Mouse (Mus musculus) heart, embryonic 16.5 days (tissue): ENCODE measurements around the gene Mmp25. TPM values are rescaled to one million over a fixed set of nuclear protein-coding genes. Genes with fewer than 3 reads are reported as not detected.
"Not testable (repeated sequence)": the region's sequence is repeated elsewhere in the genome, so short reads cannot be mapped to it uniquely, and the experiment has no call there.

Experiments
- ATAC-seq: fragments of 200-750 bp; cut with Nextera tagmentation; replicated peaks from 2 replicates; pipeline ENCODE4 v1.8.0; 2017; ENCODE audit warnings: moderate number of reproducible peaks; ENCODE audit not compliant: insufficient read depth, low FRiP score; ENCODE audit errors: extremely low read depth
- H3K27ac ChIP-seq: fragments of 300-500 bp; sonication (generic); 2 replicates; pipeline ENCODE4 v1.5.1; 2014; ENCODE audit warnings: mild to moderate bottlenecking, low read length, control low read depth, moderate library complexity
- H3K27me3 ChIP-seq: fragments of 300-500 bp; sonication (generic); 2 replicates; pipeline ENCODE4 v1.6.1; 2014; ENCODE audit warnings: low read length, mixed read lengths; ENCODE audit not compliant: control insufficient read depth, insufficient read depth
- H3K36me3 ChIP-seq: fragments of 300-500 bp; sonication (generic); 2 replicates; pipeline ENCODE4 v1.6.1; 2014; ENCODE audit not compliant: control insufficient read depth, insufficient read depth
- H3K4me1 ChIP-seq: fragments of 300-500 bp; sonication (generic); 2 replicates; pipeline ENCODE4 v1.6.1; 2014; ENCODE audit warnings: low read length, mixed read lengths; ENCODE audit not compliant: control insufficient read depth, insufficient read depth
- H3K4me2 ChIP-seq: fragments of 300-500 bp; sonication (generic); 2 replicates; pipeline ENCODE4 v1.6.1; 2014; ENCODE audit warnings: low read depth, mild to moderate bottlenecking, control low read depth, low read length
- H3K4me3 ChIP-seq: fragments of 300-500 bp; sonication (generic); 2 replicates; pipeline ENCODE4 v1.5.1; 2014; ENCODE audit warnings: mild to moderate bottlenecking, control low read depth, low read length
- H3K9ac ChIP-seq: fragments of 300-500 bp; sonication (generic); 2 replicates; pipeline ENCODE4 v1.6.1; 2014; ENCODE audit warnings: low read length, control low read depth
- H3K9me3 ChIP-seq: fragments of 300-500 bp; sonication (generic); replicated peaks from 2 replicates; pipeline ENCODE4 v1.6.1; 2016; ENCODE audit warnings: low read length; ENCODE audit not compliant: control insufficient read depth
- WGBS: fragments of 180-500 bp; shearing (Covaris S2); extraction: QIAGEN DNeasy Blood & Tissue Kit; methylation state at CpG from one replicate; pipeline ENCODE4 v1.1.7; 2014; 5-methylcytosine and 5-hydroxymethylcytosine counted together
- polyA plus RNA-seq: library from polyadenylated mRNA; unstranded; fragments of >200 nt; fragmentation: Nextera tagmentation; extraction: Ambion mirVana; gene quantifications from 2 replicates; pipeline ENCODE4 v1.2.1, GENCODE M21; 2015

Gene Mmp25
- polyA plus RNA-seq, 1 experiment from 2014 or later: 0.25 TPM

DNA sequence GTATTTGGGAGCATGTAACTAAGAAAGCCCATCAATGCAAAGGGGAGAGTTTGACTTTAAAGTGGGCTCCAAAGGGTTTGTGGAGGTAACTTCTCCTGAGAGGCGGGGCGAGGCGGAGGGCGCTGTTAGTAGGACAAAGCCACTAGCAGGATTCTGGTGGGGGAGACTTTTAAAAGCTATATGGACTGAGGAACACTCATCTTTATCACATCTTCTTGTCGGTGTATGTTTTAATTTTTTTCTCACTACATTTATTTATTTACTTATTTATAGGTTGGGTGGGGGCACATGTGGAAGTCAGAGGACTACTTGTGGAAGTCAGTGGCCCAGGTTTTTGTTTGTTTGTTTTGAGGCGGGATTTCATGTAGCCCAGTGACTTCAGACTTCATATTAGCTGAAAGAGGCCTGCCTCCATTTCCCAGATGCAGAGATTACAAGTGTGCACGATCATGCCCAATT lies 45.4 kb downstream of the Mmp25 start:
- H3K9me3 ChIP-seq: no peaks in the 10 kb centered on the region
- peak overlapping the region; percentile 88 for H3K27ac ChIP-seq
- no peaks in the 10 kb centered on the region for H3K36me3 ChIP-seq
- WGBS: 22% methylated on average over 7 of the region's 7 CpGs
- no peaks in the 10 kb centered on the region for H3K27me3 ChIP-seq
- H3K4me3 ChIP-seq: peak overlapping the region; percentile 64
- ATAC-seq: 0 out of 2 replicates have a peak, but pooled peaks have one; percentile 1
- H3K4me1 ChIP-seq: peaks cover 13% of the 10 kb centered on the region
- peak overlapping the region; percentile 71 for H3K9ac ChIP-seq
- H3K4me2 ChIP-seq: peak overlapping the region; percentile 91

DNA sequence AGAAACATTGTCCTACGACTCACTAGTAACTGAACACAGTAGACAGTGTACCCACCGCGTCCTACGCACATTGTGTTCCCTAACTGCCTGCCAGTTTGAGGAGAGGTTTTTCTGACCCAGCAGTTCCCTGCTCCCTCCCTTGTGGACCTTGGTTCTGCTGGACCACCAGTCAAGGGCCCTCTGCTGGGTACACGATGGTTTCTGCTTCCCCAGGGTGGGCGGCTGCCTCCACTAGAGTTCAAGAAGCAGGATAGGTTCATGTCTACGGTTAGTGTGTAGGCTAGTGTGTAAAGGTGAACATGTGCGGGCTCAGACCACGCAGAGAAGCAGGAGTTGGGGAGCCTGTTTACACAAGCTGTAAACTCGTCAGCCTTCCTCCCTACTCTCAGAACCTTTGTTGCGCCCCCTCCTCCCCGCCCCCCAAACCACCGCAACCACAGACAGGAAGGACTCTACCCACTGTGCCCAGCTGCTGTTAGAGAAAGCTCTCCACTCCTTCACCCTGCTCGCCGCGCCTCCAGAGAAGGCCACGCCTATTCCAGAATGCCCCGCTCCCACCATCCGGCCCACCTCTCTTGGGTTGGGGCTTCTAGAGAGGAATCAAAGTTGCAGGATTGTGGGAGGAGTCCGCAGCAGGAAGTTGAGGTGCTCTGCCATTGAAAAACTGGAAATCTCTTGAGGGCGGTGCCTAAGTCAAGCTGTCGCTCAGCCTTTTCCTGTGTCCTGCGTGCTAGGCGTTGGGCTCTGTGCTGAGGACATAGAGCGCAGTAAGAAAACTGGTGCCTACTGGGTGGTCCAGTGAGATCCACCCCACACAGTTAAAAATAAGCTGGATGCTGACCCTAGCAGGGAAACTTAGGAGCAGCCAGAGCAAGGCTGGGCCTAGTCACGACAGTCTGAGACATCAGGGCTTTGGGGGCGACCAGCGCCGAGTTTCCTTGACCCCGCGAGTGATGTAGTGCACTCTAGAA lies 46.2 kb downstream of the Mmp25 start, which contains the start of gene Zfp13:
Zfp13 (minus strand) TSS at position 906 of the 971 bp plus-strand sequence.
- WGBS: 6% methylated on average over 31 of the region's 31 CpGs
- no peaks in the 10 kb centered on the region for H3K27me3 ChIP-seq
- H3K9me3 ChIP-seq: no peaks in the 10 kb centered on the region
- H3K4me2 ChIP-seq: peak within 1 kb of the TSS; percentile 91
- peak within 1 kb of the TSS; percentile 88 for H3K27ac ChIP-seq
- peaks cover 13% of the 10 kb centered on the region for H3K4me1 ChIP-seq
- no peaks in the 10 kb centered on the region for H3K36me3 ChIP-seq
- peak; percentile 96 for ATAC-seq
- H3K9ac ChIP-seq: peak within 1 kb of the TSS; percentile 71
- H3K4me3 ChIP-seq: peak within 1 kb of the TSS; percentile 64

DNA sequence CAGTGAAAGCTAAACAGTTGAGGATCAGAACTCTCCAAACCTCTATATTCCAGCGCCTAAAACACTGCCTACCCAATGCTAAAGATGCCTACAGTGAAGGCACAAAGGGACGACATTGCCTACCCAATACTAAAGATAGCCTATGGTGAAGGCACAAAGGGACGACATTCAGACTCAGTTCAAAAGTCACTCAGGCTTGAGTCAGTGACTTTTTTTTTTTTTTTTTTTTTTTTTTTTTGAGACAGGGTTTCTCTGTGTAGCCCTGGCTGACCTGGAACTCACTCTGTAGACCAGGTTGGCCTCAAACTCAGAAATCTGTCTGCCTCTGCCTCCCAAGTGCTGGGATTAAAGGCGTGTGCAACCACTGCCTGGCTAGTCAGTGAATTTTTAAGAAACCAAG lies 49.9 kb downstream of the Mmp25 start:
- H3K36me3 ChIP-seq, H3K9me3 ChIP-seq, H3K9ac ChIP-seq, ATAC-seq, H3K4me2 ChIP-seq, H3K4me3 ChIP-seq, H3K27ac ChIP-seq, H3K27me3 ChIP-seq: not testable (repeated sequence)
- H3K4me1 ChIP-seq: peaks cover 19% of the 10 kb centered on the region
- WGBS: 72% methylated on average over 4 of the region's 4 CpGs

DNA sequence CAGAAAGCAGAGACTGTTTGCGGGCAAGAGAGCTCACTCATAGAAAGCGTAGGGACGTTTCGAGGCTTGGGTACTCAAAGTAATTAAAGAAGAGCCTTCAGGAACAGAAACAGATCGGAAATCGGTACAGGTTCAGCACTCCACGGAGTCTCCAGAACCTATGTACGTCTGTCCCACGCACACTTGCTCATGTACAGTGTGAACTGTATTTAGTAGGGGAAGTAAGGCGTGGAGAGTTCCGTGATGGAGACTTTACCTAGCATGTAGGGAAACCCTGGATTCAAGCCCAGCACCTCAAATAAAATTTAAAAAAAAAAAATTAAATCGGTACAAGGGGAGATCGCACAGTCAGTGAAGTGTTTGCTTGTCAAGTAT lies 52.2 kb downstream of the Mmp25 start:
- Histone ChIP-seq H3K27me3 (no peaks in the 10 kb centered on the region), H3K36me3 (no peaks in the 10 kb centered on the region), H3K27ac (peak overlapping the region; percentile 64), H3K4me2 (peak overlapping the region; percentile 96), H3K4me1 (peaks cover 6% of the 10 kb centered on the region; the same call in 1 of the 2 replicates), H3K9ac (peak overlapping the region; percentile 81), H3K4me3 (peak overlapping the region; percentile 65), H3K9me3 (no peaks in the 10 kb centered on the region)
- 11% methylated on average over 13 of the region's 13 CpGs for WGBS
- no peak for ATAC-seq

DNA sequence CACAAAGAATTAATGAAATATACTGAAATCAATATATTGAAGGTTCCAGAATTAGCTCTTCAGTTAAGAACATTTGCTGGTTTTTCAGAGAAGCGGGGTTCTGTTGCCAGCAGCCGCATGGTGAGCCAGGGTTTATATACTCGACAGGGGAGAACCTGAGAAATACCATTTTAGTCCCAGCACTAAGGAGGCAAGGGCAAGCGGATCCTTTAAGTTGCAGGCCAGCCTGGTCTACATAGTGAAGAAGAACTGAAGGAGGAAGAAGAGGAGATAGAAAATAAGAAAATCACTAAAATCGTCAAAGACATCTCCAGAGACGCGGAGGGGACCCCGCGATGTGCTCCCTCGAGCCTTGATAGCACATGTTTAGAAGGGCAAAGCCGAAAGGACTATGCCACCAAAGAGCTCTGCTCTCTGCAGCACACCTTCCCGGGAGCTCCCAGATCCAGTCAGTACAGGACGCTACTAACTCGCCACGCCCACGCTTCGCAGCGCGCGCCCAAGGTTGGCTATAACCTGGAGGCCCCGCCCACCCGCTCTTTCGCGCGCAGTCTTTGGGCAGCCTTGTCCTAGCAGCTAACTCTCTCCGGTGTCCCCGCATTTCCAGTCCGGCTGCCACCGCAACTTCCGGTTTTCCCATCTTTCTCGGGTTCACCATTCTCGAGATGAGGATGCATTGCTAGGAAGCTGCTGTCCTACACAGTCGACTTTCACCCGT lies 52.7 kb downstream of the Mmp25 start:
- H3K27ac ChIP-seq: peak overlapping the region; percentile 64
- peak overlapping the region; percentile 81 for H3K9ac ChIP-seq
- no peaks in the 10 kb centered on the region for H3K9me3 ChIP-seq
- ATAC-seq: peak; percentile 99
- H3K4me2 ChIP-seq: peak overlapping the region; percentile 96
- no peaks in the 10 kb centered on the region for H3K27me3 ChIP-seq
- no peaks in the 10 kb centered on the region for H3K36me3 ChIP-seq
- H3K4me3 ChIP-seq: peak overlapping the region; percentile 65
- 7% methylated on average over 34 of the region's 34 CpGs for WGBS
- H3K4me1 ChIP-seq: peaks cover 6% of the 10 kb centered on the region; the same call in 1 of the 2 replicates

DNA sequence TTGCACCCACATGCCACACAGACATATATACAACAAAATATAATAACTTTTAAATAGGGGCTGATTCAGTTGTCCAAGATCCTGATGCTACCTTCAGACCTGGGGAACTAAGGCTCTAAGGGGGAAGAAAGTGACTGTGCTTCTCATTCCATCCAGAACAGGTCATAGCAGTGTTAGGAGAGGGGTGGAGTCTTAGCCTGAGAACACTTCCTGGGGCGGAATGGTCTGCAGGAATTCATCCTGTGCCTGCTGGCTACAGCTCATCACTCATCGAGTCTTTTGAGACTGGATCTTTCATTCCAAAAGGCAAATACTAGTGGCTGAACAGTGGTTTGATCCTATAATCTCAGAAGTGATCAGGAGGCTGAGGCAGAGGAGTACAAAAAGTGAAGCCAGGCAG lies 57.8 kb downstream of the Mmp25 start:
- Histone ChIP-seq H3K4me1 (peaks cover 14% of the 10 kb centered on the region), H3K9me3 (no peaks in the 10 kb centered on the region), H3K36me3 (no peaks in the 10 kb centered on the region), H3K4me3 (no peak overlapping the region), H3K27me3 (no peaks in the 10 kb centered on the region), H3K27ac (no peak overlapping the region), H3K4me2 (no peak overlapping the region), H3K9ac (no peak overlapping the region)
- WGBS: 41% methylated on average over 2 of the region's 2 CpGs
- ATAC-seq: no peak

DNA sequence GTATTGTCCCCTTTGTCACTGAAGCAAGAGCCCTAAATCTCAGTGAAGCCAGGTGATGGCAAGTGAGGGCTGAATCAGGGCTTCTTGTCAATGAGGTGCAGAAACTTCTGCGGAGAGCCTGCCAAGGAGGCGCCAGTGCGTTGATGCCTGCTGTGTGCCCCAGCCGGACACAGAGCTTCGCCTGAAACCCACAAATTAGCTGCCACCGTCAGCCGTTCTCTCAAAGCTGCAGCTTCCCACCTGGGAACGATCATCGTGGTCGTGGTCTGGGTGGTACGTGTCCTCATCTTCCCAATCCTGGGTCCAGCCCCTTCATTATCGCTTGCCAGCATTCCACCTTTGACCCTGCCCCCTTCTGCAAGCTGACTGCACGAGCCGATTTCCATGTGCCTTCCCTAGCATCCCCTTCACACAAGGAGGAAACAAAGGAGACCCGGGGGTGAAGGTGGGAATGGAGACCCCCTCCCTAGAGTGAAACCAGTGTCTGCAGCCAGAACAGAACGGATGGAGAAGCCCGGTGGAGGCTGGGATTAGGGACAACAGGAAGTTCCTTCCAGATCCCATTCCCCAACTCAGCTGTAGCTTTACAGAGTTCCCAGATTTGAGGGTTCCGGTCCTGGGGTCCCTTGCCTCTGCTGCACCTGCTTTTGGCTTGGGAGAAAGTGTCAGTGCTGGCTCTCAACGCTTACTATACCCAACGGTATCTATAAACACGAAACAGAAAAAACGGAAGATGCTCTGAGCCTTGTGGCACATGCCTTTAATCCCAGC lies 59.2 kb downstream of the Mmp25 start:
- Histone ChIP-seq H3K27me3 (no peaks in the 10 kb centered on the region), H3K36me3 (peaks cover 4% of the 10 kb centered on the region; the same call in 1 of the 2 replicates), H3K9me3 (no peaks in the 10 kb centered on the region), H3K27ac (no peak overlapping the region), H3K4me2 (peak overlapping the region; percentile 74), H3K4me1 (peaks cover 12% of the 10 kb centered on the region), H3K9ac (peak overlapping the region; percentile 75), H3K4me3 (peak overlapping the region; percentile 76)
- WGBS: under 1% methylated on average over 22 of the region's 22 CpGs
- ATAC-seq: peak; percentile 83; the same call in 1 of the 2 replicates

DNA sequence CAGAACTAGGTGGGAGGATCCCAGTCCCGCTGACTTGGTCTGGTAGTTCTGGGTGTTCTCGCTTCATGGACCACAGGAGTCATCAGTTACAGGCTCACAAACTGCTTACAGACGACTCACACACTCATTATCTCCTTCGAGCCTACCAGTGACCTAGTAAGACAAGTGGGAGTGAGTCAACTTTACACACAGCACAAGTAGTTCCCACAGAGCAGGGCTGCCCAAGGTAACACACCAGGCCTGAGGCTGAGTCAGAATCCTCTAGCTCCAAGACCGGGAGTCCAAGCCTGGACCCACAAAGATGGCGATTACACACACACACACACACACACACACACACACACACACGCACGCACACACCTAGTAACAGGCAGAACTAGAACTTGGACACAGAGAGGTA lies 60.3 kb downstream of the Mmp25 start:
- H3K27me3 ChIP-seq: no peaks in the 10 kb centered on the region
- WGBS: 81% methylated on average over 8 of the region's 8 CpGs
- no peak for ATAC-seq
- peak overlapping the region; percentile 74 for H3K4me2 ChIP-seq
- peaks cover 12% of the 10 kb centered on the region for H3K4me1 ChIP-seq
- no peak overlapping the region; the same call in 1 of the 2 replicates for H3K9ac ChIP-seq
- peaks cover 15% of the 10 kb centered on the region for H3K36me3 ChIP-seq
- H3K27ac ChIP-seq: no peak overlapping the region
- H3K9me3 ChIP-seq: no peaks in the 10 kb centered on the region
- H3K4me3 ChIP-seq: no peak overlapping the region
